Mouse (Mus musculus): Measurements from ENCODE around the gene Lmntd1. TPM values are rescaled to one million over a fixed set of nuclear protein-coding genes. Genes with fewer than 3 reads are reported as not detected.

Lmntd1 gene
- total RNA-seq, 1 experiment from 2014 or later: not detected

DNA sequence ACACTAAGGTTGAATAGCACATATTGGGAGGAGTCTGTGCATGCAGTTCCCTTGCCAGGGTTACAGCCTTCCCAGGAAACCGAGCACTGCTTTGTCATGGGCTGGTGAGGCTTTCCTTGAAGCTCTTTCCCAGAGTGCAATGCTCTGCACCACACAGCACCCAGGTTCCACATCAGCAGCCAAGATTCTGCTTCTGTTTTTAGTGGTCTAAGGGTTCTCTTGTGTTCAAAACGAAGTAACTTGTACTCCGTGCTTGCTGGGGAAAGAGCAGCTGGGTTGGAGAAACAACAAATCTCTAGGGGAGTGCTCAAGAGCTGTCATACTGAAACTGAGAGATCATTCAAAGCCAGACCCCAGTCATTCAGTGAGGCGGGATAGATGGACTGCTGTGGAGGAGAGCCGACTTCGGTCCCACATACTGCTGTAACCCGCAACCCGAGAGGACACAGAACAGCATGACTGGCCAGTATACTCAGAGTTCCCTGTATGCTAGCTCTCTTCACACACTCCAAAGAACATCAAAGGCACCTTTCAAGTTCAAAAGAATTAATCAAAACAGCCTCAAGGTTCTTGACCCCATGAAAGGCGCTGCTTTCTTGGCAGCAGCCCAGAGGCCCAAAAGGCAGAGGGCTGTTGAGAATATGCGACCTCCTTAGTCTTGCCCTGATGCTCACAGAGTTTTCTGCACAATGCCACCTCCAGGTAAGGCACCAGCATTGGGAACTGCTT lies 35.5 kb downstream of the Lmntd1 start:
- no peak for ATAC-seq (replicated peaks in 1 of 2; ENCODE audit: insufficient read depth in 1 of 2, low FRiP score in 2 of 2, low TSS enrichment in 1 of 2, low read depth in 1 of 2, poor library complexity in 2 of 2, severe bottlenecking in 2 of 2)

DNA sequence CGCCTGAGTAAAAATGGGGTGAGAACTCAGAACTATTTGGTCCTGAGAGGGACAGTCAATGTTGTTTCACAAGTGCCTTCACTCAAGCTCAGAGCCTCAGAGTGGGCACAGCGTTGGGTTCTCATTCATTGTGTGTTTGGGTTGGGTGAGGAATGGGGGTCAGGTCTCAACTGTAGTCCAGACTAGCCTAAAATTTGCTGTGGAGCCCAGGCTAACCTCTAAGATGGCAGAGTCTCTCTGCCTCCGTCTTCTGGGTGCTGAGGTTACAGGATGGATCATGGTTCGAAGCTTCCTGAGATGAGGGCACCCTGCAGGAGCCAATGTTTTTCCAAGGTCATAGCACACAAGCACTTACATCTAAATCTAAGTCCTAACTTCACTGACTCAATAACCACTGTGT lies 37.4 kb downstream of the Lmntd1 start:
- no peak for ATAC-seq (replicated peaks in 1 of 2; ENCODE audit: insufficient read depth in 1 of 2, low FRiP score in 2 of 2, low TSS enrichment in 1 of 2, low read depth in 1 of 2, poor library complexity in 2 of 2, severe bottlenecking in 2 of 2)

DNA sequence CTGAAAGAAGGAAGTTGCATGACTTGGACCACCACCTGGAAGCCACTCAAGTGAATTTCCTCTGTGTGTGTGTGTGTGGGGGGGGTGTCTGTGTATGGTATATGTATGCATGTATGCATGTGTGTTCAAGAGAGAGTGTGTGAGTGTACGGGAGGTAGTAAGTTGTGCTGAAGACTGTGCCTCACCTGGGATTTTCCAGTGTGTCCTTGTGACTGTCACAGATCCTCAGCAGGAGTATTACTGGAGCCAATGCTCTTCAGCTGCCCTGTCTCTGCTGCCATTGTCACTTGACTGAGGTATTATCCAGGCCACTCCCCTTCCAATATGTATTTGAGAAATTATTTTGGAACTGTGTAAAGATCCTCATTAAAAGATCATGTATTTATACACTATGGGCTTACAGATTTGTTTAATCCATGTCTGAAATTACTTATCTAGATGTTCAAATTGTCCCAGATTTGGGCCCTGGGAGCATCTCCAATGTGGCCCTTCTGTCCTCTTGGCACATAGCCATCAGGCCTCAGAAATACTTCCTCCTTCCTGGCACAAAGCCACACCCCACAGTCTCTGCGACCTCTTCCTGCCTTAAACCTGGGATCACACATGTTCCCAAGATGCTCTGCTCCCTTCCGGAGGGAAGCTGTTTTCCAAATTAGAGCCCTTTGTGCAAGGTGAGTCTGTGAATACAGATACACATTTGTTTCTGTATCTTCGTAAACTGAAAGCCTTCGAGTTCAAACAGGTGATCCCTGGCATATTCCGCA lies 40.7 kb downstream of the Lmntd1 start:
- no peak for ATAC-seq (replicated peaks in 1 of 2; ENCODE audit: insufficient read depth in 1 of 2, low FRiP score in 2 of 2, low TSS enrichment in 1 of 2, low read depth in 1 of 2, poor library complexity in 2 of 2, severe bottlenecking in 2 of 2)

DNA sequence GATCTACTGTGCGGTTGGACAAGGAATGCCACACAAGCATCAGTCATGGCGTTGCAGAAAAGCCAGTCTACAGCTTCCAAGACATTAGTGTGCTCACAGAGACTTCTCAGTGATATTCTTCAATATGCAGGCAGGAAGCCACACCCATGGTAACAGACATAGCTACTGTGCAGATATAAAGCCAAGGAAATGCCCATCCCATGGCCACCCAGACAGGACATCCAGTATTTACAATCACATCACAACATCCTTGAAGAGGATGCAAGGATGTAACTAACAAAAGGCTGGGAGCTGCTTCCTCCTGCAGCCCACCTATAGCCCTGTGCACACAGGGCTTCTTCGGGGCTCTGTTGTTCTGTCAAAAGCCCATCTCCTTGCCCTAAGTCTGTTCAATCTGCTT lies 45.4 kb downstream of the Lmntd1 start:
- no peak for ATAC-seq (replicated peaks in 1 of 2; ENCODE audit: insufficient read depth in 1 of 2, low FRiP score in 2 of 2, low TSS enrichment in 1 of 2, low read depth in 1 of 2, poor library complexity in 2 of 2, severe bottlenecking in 2 of 2)

DNA sequence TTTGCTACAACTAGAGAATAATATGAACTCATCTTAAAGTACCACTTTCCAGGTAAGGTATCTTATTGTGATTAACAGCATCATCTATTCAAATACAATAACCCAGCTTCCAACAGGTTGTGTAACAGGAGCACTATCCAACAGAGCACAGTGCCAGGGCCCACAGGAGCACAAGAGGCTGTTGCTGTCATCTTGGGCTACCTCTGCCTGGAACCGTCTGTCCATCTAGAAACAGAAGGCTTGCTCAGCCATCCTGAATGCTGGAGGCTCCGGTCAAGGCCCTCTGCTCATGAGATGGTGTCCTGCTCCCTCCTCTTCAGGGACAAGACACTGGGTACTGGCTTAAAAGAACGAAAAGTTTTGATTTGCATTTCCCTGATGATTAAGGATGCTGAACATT lies 46.3 kb downstream of the Lmntd1 start:
- ATAC-seq (replicated peaks in 1 of 2; ENCODE audit: insufficient read depth in 1 of 2, low FRiP score in 2 of 2, low TSS enrichment in 1 of 2, low read depth in 1 of 2, poor library complexity in 2 of 2, severe bottlenecking in 2 of 2): no peak

DNA sequence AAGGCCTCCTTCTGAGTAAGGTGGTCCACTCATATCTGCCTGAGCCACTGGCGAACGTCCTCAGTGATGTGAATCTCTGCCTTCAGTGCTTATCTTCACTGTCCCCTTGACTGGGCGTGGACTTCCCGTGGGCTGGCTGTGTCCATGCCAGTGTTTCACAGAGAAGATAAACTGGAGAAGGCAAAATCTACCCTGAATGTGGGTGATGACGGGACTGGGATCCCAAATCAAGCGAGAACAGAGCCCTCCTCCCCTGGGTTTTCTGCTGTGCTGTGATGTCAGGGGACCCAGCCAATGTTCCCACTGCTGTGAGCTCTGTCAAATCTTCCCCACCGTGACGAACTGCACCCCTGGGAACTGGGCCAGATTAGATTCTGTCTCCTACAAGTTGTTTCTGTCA lies 46.8 kb downstream of the Lmntd1 start:
- ATAC-seq (replicated peaks in 1 of 2; ENCODE audit: insufficient read depth in 1 of 2, low FRiP score in 2 of 2, low TSS enrichment in 1 of 2, low read depth in 1 of 2, poor library complexity in 2 of 2, severe bottlenecking in 2 of 2): no peak

DNA sequence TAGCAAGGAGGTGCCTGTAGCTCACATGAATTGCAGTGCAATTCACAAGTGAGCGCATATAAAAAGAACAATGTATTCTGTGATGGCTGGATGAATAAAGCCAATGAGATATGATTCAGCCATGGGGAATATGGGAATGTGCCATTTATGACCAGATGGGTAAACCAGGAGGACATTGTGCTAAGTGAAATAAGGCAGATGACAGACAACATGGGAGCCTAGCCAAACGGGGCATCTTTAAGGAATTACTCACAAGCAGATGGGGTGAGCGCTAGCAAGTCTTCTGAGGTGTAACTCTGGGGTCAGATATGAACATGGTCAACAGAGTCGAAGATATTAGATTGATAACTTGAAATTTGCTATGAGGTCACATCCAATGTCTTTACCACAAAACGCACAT lies 48.5 kb downstream of the Lmntd1 start:
- ATAC-seq (replicated peaks in 1 of 2; ENCODE audit: insufficient read depth in 1 of 2, low FRiP score in 2 of 2, low TSS enrichment in 1 of 2, low read depth in 1 of 2, poor library complexity in 2 of 2, severe bottlenecking in 2 of 2): no peak

DNA sequence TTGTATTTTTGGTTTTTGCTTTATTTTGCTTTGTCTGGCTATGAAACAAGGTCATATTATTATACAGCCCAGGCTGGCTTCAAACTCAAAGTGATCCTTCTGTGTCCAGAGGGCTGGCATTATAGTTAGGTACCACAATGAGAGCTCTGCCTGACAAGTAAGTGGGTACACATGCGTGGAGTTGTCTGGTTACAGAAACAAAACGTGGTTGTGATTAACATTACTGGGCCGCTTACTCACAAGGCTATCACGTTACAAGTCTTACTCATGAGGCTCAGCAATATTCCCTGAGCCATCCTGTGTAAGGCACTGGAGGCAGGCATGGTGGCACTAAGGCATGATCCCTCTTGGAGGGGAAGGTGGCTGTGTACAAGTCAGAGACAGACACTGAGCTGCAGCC lies 49.4 kb downstream of the Lmntd1 start:
- no peak for ATAC-seq (replicated peaks in 1 of 2; ENCODE audit: insufficient read depth in 1 of 2, low FRiP score in 2 of 2, low TSS enrichment in 1 of 2, low read depth in 1 of 2, poor library complexity in 2 of 2, severe bottlenecking in 2 of 2)

DNA sequence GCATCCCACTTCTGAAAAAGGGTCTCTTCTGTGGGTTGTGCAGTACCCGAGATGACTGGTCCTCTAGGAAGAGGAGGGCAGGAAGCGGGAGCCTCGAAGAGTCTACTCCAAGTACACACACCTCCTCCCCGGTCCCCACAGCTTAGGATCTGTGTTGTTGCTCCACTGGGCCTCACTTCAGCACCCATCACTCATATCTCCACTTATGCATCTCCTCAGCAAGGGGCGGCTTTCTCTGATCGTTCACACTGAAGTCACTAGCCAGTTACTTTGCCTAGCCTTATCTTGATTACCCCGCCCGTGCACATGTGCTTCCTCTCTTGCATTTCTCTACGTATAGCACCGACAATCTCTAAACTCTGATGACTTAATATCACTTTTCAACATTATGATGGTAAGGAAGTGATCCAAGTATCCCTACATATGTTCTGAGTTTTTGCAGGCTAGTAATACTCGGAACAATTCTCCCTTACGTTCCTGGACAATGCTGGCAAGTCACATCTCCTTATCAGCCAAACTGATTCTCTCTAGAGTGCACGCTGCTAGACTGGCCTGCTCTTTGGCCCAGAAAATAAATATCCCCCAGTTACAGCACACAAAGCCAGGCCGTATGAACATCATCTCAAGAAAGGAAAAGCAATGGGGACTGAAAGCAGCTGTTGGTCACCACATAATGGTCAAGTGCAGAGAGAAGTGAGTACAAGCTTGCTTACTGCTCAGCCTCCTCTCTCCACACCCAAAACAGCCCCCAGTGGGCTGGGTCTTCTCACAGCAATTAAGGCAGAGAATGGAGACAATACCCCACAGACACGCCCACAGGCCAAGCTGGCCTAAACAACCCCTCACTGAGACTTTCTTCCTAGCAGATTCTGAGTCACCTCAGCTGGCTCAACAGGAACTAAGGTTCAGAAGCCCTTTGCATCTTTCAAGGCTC lies 56.8 kb downstream of the Lmntd1 start:
- no peak for ATAC-seq (replicated peaks in 1 of 2; ENCODE audit: insufficient read depth in 1 of 2, low FRiP score in 2 of 2, low TSS enrichment in 1 of 2, low read depth in 1 of 2, poor library complexity in 2 of 2, severe bottlenecking in 2 of 2)

DNA sequence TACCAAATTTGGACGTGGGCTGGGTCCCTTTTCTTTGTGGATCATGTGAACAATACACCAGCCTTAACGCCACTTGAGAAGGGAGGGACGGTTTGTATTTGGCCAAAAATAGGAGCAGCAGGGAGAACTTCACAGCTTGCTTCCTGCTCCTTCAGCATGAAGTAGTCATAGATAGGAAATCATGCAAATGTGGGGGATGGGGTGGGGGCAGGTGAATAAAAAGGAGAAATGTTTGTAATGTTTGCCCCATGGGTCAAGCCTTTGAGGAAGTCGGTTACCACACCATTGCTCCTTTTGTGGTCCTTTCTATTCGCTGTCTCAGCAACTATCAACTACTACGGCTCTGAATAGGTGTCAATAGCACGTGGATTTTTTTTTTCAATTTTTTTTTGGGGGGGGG lies 60.9 kb downstream of the Lmntd1 start:
- peak; percentile 38 to 61; a peak in 3 of 4 replicates for ATAC-seq (replicated peaks in 1 of 2; ENCODE audit: insufficient read depth in 1 of 2, low FRiP score in 2 of 2, low TSS enrichment in 1 of 2, low read depth in 1 of 2, poor library complexity in 2 of 2, severe bottlenecking in 2 of 2)

DNA sequence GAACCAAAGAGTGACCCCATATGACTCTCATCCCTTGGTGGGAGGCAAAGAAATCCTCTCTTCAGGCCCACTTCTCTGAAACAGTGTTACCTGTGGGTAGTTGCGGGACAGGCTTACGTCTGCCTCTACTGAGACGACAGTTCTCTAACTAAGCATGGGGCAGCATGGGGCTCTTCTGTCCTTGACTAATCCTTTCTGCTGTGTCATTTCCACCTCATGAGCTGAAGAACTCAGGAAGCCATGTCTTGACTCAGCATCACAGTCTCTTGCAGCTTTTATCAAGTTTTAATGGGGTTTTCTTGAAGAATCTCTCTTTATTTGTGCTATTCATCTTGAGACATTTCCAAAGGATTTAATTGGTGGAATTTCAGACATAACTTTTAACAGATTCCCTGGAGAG lies 61.3 kb downstream of the Lmntd1 start:
- peak; percentile 77 for ATAC-seq (replicated peaks in 1 of 2; ENCODE audit: insufficient read depth in 1 of 2, low FRiP score in 2 of 2, low TSS enrichment in 1 of 2, low read depth in 1 of 2, poor library complexity in 2 of 2, severe bottlenecking in 2 of 2)

DNA sequence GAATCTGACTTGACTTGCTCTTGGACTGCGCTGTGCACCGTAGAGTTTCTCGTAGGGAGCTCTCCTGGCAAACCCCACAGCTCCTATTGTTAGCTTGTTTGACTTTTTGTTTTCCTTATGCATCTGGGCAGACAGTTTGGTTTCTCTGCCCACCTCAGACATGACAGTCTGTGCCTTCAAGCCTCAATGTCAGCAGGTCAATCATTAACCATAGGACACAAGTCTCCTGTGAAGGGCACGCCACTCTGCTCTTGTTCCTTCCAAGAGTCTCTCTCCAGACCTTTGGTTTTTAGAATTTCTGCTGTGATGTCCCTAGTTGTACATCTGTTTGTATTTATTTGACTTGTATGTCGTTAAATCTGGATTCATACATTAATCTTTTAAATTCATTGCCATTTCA lies 63.1 kb downstream of the Lmntd1 start:
- no peak for ATAC-seq (replicated peaks in 1 of 2; ENCODE audit: insufficient read depth in 1 of 2, low FRiP score in 2 of 2, low TSS enrichment in 1 of 2, low read depth in 1 of 2, poor library complexity in 2 of 2, severe bottlenecking in 2 of 2)

DNA sequence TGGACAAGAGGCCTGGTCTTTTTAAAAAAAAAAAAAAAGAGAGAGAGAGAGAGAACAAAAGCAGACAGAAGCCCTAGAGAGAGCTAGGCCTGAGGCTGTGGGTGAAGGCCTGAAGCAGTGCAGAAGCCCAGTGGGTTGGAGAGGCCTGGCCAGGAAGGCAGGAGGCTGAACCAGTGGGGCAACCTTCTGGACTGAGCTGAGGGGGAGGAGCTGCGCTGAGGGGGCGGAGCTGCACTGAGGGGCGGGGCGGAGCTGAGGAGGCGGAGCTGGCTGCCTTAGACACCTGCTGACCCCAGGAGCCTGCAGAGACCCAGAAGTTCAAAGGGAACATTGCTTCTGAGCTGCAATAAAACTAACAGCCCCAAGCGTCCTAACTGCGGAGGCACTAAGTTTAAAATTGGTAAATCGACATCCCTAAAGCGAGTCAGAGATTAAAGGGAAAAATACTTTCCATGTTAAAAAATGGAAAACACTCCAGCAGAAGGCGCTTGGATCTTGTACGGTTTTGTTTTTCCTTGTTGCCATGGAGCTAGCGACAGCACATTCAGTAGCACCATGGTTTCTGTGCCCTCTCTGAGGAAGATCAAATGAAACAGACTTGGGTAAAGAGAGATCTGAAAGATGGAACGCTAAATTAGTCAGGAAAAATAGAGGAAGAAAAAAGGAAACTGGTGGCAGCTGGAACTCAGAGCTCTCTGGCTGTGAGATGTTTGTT lies 68.0 kb downstream of the Lmntd1 start:
- no peak for ATAC-seq (replicated peaks in 1 of 2; ENCODE audit: insufficient read depth in 1 of 2, low FRiP score in 2 of 2, low TSS enrichment in 1 of 2, low read depth in 1 of 2, poor library complexity in 2 of 2, severe bottlenecking in 2 of 2)

DNA sequence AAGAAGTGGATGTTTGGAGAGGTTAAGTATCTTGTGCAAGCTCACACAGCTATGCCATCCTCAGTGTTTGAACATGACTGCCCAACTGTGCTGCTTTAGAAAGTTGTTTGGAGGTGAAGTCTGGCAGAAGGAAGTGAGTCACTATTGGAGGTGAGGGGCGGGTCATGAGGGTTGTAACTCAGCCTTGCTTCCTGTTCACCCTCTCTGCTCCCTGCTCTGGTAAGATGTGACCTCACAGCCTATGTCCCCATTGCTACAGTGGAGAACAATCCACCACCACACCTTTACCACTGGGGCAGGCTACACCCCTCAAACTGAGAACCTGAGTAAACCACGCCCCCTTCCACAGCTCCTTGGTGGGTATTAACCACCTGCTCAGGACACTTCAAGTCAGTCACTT lies 69.3 kb downstream of the Lmntd1 start:
- peak; percentile 12 to 62 for ATAC-seq (replicated peaks in 1 of 2; ENCODE audit: insufficient read depth in 1 of 2, low FRiP score in 2 of 2, low TSS enrichment in 1 of 2, low read depth in 1 of 2, poor library complexity in 2 of 2, severe bottlenecking in 2 of 2)

DNA sequence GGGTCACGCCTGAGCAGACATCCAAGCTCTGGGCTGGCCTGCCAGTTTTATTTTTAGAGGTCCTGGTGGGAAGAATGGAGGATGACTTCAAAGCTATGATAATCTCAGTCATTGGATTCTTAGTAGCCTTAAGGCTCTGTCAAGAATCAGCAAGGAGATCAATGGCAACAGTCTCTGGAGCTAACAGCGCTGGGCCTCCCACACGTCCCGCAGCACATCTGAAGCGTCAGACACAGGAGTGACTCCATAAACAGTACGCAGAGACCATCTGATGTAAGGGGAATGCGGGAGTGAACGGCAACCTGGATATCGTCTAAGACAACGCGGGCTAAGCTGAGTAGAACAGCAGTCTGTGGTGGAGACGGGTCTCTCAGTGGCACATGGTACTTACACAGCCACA lies 69.8 kb downstream of the Lmntd1 start:
- no peak for ATAC-seq (replicated peaks in 1 of 2; ENCODE audit: insufficient read depth in 1 of 2, low FRiP score in 2 of 2, low TSS enrichment in 1 of 2, low read depth in 1 of 2, poor library complexity in 2 of 2, severe bottlenecking in 2 of 2)

DNA sequence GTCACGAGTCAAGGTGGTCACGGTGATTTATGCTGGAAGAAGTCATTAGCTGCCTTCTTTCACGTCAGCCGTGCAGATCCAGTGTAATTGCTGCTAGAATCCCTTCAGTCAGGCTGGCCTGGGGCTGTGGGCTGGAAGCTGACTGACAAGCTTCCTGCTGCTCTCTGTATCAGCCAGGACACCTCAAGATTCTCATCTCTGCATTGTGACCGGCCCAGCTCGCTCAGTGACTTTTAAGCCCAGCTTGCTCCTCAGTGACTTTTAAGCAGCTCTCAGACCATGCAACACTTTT lies 74.6 kb downstream of the Lmntd1 start:
- ATAC-seq (replicated peaks in 1 of 2; ENCODE audit: insufficient read depth in 1 of 2, low FRiP score in 2 of 2, low TSS enrichment in 1 of 2, low read depth in 1 of 2, poor library complexity in 2 of 2, severe bottlenecking in 2 of 2): no peak

DNA sequence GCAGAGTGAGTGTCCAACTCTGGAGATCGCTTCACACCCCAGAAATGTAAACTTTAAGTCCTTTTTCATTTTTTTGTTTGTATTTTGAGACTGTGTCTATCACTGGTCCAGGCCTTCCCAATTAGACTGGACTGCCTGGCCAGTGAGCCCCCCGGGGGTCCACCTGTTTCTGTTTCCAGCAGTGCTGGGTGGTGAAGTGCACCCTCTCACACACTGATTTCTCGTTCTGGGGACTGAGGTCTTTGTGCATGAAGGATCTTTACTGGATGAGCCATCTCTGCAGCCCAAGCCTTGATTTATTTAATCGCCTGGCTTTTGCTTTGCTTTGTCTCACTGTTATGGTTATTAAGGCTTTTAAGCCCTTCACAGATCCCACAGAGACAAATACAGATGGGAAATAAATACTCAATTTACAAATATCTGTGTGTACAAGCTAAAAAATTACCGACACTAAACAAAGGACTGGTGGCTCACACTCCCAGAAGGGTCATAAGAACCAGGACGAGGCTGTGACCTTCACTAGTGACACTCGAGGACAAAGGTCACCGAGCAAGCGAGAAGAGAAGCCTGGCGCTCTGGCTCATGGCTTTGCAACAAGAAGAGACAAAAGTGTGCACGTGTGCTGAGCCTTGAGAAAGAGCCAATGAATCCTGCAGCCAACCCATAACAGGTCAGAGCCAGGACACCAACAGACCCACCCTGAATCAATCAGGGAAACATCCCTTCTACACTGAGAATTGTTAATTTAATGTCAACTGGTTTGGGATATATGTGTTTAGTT lies 75.1 kb downstream of the Lmntd1 start:
- no peak for ATAC-seq (replicated peaks in 1 of 2; ENCODE audit: insufficient read depth in 1 of 2, low FRiP score in 2 of 2, low TSS enrichment in 1 of 2, low read depth in 1 of 2, poor library complexity in 2 of 2, severe bottlenecking in 2 of 2)
